Mouse (Mus musculus) lung, postnatal 25 days (tissue): ENCODE data around the gene Psg18.
"Not testable (repeated sequence)": the region's sequence is repeated elsewhere in the genome, so short reads cannot be mapped to it uniquely, and the experiment has no call there.

Source experiments
- DNase-seq: peaks from one replicate; pipeline ENCODE4 v3.0.0; 2022; ENCODE audit warnings: low spot score

The Psg18 gene

GRCm38 (mm10) chr7:18354909-18355308, at the start of gene Psg18:
Psg18 (minus strand) TSS chr7:18355009.
- DNase-seq = not testable (repeated sequence)

- no peak for DNase-seq
Observed at GRCm38 (mm10) chr7:18403407-18403806, 48.6 kb upstream of the Psg18 start.

- no peak for DNase-seq
Observed at GRCm38 (mm10) chr7:18402527-18403237, 47.9 kb upstream of the Psg18 start.

- DNase-seq = not testable (repeated sequence)
Observed at GRCm38 (mm10) chr7:18391483-18391882, 36.7 kb upstream of the Psg18 start.

- no peak for DNase-seq
Observed at GRCm38 (mm10) chr7:18378295-18378694, 23.5 kb upstream of the Psg18 start.

- not testable (repeated sequence) for DNase-seq
Observed at GRCm38 (mm10) chr7:18335411-18335810, 19.4 kb downstream of the Psg18 start.
